Mouse (Mus musculus): Measurements from ENCODE around the gene Chd6.

The Chd6 gene

DNA sequence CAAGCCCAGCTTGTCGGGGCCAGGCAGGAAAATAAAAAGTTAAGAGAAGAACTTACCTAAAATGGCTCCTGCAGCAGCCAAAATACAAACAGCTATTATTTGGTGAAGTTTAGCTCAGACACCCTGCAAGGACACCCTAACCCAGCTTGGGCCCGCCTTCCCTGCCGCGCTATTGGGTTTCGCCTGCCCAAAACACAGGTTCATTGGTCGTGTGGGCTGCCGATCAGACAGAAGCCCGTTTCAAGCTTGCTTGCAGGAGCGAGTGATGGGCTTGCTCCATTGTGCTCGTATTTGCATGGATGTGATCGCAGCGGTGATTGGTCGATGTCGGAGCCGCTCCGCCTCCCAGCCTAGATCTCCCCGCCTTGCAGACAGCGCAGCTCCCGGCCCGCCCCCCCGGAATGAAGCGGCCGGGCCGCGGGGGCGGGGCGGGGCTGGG lies at the start of gene Chd6:
Chd6 (minus strand) TSS at position 143 of the 439 bp plus-strand sequence.
- peak; percentile 99 for DNase-seq

DNA sequence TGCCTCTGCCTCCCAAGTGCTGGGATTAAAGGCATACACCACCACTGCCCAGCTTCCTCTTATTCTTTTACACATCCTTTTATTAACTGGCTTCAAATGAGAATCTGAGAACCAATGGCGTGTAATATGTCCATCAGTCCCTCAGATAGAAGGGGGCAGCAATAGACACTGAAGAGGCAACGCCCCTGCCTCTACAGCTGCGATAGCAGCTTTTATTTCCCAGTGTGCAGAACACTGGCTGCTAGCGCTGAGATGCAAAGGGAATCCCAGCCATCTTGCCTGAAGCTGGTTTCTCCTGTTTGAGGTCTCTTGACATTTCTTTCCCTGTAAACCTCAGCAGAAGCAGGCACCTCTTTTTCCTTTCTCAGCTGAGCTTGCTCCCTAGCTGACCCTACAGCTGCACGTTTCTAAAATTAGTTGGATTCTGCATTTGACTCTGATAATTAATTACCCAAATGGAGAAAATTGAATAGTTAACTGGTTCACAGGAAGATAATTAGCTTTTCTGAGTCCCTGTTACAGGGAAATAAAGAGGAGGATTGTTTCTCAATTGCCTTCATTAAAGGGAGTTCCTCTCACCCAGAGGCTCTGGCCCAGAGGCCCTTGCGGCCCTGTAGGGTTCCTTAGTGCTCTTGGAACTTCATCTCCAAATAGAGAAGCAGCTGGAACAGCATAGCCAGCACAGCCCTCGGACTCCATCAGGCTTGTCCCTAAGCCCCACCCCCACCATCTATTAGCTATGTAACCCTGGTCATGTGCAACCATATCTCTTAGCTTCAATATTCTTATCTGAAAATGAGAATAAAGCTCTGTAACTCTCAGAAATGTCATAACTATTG lies 41.3 kb upstream of the Chd6 start:
- no peak for DNase-seq

DNA sequence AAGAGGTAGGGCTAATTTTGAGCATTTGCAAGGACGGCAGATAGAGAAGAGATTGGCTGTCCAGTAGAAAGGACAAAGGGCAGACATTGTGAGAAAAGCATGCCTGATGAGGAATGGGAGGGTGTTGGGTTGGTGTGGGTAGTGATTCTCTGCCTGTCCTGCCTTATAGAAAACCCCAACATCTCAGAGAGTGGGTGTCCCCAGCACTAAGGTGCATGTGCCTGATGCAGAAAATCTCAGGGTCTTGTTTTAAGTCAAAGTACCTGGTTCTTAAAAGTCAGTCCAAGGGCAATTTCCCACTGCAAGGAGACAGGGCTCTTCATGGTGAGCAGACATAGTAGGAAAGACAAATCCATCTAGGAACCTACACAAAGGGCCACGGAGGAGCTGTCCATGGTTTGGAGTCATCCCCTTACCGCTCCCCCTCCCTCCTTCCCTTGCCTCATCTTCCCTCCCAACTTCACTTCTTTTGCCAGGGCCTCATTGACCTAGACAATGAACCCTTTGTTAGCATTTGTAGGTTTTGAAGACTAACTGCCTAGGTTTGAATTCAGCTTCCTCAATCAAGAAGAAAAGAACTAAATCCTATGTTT lies 39.6 kb upstream of the Chd6 start:
- no peak for DNase-seq

DNA sequence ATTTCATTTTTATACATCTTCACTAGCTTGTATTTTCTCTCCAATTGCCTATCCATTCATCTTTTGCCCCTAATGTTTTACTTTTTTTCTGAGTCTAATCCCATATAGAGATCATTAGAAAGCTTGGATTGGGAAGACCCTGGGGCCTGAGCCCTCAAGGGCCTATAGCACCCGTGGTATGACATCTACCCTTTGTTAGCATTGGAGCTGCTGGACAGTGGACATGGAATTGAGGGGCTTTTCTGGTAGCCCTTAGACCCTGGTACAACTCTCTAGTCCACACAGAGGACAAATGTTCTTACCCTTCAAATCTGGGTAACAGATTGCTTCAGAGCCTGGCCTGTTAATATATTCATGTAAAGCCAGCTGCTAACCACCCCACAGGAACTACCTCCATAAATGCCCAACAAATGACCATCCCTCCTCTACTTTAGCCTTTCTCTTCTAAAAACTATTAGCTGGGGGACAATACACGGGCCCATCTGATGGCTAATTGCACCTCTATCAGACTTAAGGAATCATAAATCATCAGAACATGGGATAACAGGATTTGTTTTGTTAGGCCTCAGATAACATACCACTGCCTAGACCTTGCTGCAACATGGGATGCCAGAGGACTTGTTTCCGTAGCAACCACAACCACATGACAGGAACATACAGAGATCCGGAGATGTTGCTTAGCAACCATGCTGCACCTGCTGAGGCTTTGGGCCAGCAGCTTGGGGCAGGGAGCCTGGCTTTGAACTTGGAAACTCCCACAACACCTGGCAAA lies 39.0 kb upstream of the Chd6 start:
- peak; percentile 28 for DNase-seq

DNA sequence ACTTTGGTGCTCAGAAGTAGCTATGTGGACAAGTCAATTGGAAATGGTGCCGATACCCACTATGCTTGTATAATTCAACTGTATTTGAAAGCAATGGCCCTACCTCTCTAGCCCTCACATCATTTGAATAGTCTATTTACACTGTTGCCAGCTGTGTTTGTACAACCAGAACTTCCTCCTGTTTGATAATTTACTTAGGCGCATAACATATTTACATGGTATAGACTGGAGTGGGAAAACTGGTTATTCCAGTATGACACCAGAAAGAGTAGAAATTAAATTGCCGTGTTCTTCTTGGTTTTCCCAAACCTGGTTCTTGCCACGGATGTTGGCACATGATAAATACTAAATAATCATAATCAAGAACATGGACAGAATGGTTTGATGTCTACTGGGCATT lies 35.9 kb upstream of the Chd6 start:
- no peak for DNase-seq

DNA sequence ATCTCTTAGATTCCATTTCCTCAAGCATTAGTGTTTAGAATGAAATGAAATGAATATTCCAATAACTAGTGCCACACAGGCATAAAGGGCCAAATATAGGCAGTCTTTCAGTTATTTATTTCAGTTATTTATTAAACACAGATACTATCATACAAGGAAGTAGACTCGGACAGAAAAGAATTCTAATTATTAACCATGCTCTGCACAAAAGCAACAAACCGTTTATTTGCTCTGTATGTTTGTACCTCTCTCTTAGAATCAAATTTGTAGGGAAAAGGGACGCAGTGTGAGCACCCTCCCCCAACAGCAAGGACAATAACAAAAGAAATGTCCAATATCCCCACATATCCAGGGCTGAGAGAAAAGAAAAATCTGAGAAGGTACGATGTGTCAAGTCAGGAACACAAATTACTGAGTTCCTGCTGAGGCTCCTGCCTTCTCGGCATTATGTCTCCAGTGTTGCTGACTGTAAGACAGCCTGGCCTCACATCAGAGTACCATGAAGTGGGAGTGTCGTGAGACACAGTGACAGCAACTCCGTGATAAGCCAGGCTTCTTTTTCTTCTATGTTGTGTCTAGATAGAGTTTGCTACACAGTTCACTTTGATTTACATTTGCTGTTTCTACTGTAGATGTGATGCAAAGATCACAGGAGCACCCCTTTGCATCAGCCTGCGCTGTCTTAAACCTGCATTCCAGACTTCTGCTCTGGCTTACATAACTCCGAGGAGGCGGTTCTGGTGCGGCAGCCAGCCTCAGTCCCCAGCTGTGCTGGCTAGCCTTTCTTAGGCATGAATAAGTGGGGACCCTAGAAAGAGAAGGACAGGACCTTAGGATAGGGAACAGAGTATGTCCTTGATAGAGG lies 30.0 kb upstream of the Chd6 start:
- no peak for DNase-seq

DNA sequence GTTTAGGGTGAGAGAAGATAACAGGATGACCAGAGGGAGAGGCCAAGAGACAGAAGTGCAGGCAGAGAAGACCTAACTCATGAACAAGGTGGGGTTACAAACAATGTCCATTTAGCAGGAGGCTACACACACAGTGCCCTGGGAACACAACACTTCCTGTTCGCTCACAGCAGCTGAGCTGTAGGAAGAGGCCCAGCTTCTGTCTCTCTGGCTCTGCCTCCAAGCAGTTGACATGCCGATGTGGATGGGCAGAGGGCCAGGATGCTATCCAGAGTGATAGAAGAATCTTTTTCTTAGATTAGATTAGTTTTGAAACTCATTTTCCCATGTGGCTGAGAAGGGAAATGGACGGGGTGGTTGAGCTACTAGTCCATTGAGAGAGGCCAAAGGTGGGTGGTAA lies 28.1 kb upstream of the Chd6 start:
- DNase-seq: no peak

DNA sequence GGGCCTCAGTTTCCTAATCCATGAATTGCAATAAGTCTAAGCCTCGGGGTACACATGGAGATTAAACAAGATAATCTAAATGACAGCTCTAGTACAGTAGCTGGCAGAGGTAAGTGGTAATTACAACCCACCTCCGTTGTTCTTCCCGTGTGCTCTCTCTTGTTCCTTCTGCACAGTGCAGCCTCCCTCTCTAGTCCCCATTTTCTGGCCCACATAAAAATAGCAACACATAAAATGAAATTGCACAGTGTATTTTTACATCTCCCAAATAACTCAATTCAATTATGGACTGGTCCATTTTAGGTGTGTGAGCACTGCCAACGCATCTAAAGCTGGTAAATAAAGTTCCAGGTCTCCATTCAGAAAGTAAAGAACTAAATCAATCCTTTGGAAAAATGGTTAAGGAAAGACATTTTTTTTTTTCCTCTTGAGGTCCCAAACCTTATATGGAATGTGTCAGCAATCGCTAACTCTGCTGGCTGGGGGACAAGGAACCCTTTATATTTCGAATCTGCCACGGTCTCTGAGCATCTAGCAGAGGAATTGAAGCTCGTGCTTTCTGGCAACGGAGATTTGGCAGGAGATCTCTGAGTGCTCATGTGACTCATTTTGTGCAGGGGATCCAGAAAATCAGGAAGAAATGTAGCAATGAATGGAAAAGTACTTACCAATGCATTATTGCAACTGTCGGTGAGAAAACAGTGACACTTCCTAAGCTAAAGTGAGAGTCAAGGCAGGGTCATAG lies 19.7 kb upstream of the Chd6 start:
- DNase-seq: no peak

DNA sequence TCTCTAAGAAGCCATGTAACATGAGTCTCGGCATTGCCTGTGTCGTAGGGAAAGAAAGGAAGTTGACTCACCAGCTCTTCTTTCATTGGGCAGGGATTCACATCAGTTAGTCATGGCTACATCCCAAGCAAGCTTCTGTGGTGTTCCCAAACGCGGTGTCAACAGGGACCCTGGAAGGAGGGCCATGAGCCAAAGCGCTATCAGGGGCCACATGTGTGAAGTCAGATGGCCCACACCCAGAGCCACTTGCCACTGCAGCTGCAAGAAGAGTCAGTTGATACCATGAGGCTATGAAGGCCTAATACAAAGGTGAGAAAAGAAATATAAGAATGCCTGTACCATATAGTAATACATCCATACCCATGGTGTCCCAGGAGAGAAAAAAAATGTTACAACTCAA lies 3.1 kb upstream of the Chd6 start:
- DNase-seq: no peak

DNA sequence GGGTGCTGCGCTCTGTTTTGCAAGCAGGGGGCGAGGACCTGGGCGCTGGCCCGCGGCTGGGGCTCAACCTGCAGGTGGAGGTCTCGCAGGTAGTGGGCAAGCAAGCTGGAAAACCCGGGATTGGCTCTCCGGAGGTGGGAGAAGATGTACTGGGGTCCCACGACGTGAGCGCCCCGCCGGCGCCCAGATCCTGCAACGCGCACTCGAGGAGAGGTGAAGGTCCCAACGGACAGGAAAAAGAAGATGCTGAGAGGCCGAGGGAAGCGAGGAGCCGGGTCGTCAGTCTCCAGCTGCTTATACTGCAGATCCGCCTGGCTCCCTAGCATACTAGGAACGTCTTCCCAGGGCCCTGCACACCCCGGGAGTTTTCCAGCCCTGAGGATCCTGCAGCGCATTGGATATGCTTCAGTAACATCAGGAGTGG lies 535 bp upstream of the Chd6 start:
- DNase-seq: no peak

DNA sequence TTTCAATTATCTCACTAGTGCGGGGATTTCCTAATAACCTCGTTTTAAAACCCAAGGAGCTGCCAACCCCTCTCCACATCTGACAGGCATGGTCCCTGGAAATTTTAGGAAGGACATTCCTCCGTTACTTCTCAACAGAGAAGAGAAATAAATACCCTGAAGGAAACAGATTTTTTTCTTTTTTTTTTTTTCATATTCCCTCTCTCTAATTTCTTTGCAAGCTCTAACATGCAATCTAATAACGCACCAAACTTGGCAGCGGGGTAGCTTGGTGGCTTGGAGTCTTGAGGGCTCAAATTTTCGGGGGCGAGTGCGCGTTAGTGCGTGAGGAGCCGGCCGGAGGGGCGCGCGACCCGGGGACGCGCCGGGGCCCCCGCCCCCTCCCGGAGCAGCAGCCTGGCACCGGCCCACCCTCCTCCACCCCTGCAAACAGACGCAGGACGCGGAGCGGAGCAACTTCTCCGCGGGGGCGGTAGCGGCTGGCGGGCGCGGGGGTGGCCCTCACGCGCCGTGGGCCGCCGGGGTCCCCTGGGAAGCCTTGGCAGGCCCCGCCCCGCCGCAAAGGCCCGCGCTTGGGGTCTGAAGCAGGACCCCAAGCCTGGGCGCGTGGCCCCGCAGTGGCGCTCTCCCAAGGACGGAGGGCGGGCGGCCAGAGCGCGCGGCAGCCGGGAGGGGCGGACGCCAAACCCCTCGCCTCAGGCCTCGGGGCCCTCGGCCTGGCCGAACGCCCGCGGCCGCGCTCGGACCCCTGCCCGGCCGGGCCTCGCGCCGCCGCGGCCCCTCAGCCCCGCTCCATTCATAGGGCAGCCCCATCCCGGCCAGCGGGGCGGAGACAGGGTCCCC lies 569 bp downstream of the Chd6 start:
- DNase-seq: peak; percentile 63

DNA sequence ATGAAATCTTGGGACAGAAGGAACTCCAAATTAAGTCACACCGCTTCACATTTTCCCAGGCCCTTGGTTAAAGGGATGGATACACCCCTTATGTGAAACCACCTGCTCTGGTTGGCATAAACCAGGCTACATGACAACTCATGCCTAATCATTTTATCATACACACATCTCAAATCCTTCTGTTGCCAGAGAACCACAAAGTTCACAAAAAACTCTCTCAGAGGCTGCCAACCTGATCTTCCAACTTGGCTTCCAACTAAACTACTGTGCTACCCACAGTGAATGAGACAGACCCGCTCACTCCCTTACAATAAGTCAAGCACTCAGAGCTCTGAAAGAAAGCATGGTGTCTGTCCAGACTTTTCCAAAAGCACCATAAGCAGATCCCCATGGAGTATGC lies 1.6 kb downstream of the Chd6 start:
- no peak for DNase-seq

DNA sequence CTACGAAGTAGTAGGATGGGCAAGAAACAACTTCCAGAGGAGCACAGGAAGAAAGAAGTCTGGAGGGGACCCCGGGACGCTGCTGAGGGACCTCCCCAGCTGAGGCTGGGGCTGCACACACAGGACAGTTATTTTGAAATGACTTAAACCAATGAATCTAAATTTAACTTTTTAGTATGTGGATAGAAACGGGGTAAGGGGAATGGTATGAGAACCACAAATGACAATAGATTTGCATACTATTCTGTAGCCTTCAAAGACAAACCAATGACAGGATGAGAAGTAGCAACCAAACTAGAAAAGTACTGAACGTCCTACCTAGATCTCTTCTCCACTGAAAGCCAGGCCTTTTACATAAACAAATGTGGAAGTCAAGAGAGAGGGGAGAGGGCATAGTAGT lies 5.1 kb downstream of the Chd6 start:
- no peak for DNase-seq

DNA sequence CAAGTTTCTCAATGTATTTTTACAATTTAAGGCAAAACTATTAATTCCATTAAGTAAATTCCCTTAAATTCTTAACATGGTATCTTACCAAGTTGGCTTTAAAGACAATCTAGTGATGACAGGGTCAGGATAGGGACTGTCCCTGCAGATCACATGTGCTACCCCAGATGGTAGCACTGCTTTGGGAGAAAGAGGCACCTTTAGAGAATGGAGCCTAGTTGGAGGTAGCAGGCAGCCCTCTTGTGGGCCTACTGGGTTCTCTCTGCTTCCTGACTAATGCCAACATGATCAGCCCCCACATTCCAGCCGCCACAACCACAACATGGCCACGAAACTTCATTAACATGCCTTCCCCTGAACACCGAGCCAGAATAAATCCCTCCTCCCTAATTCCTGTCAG lies 6.8 kb downstream of the Chd6 start:
- DNase-seq: no peak

DNA sequence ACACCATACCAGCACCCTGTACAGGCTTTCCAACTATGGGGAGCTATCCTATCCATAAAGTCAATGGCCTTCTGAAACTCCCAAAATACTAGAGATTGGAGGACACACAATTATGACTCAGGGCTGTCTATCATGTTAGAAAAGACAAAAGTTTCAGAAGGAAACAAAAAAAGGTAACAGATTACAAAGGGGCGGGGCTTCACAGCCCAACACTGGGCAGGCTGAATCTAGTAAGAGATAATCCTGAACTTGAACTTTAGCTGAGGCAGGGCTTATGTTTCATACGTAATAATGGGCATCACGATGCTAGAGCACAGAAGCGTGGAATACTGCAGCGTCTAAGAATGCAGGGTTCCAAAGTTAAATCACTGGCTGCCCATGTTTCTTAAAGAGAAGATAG lies 11.1 kb downstream of the Chd6 start:
- no peak for DNase-seq

DNA sequence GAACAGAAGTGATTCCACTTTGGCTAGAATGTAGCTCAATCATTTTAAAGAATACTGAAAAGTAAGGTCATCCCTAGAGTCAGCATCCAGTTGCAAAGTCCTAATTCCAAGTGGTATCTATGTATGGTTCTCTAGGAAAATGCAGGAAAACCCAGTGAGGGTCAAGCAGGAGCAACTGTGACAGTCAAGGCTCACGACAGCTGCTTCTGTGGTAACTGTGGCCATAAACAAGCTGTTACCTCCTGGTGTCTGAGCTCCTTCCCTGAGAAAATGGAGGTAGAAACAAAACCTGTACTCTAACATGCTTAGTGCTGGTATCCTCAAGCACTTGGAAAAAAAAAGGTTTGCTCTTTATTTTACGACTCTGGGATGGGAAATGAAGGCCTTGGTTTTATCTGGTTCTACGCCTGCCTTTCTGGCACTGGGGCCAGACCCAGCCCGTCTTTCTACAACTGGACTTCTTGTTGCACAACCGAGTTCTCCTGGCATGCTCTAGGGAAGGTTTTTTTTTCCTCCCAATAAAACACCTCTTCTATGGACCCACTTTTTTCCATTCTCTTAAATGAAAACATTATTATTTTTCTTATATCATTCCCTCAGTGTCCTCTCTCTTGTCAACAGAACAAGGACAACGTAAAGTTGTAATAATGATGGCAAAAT lies 18.0 kb downstream of the Chd6 start:
- no peak for DNase-seq

DNA sequence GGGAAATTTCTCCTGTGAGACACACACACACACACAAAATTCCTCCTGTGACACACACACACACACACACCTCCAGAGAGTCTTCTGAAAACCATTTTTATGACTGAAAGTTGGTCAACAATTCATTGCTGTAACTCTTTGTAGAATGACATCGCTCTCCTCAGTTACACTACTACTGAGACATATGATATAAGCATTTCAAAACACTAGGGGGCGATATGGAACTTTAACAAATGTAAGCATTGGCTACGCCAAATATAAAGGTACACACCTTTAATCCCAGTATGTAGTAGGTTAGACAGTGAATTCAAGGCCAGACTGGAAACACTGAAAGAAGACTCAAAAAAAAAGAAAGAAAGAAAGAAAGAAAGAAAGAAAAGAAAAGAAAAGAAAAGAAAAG lies 18.7 kb downstream of the Chd6 start:
- DNase-seq: no peak

DNA sequence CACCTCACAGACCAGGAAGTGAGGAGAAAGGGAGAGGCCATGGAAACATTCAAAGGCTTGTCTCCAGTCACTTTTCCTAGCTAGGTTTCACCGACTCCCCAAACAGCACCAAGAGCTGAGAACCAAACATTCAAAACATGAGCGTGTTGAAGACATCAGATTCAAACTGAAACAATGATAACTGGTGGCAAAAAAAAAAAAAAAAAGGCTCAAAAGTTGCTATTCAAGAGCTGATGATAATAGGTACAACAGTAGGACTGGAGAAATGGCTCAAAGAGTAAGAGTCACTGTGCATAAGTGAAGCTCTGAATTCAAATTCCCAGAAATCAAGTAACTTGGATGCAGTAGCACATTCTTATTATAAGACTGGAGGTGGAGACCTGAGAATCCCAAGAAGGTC lies 30.3 kb downstream of the Chd6 start:
- no peak for DNase-seq

DNA sequence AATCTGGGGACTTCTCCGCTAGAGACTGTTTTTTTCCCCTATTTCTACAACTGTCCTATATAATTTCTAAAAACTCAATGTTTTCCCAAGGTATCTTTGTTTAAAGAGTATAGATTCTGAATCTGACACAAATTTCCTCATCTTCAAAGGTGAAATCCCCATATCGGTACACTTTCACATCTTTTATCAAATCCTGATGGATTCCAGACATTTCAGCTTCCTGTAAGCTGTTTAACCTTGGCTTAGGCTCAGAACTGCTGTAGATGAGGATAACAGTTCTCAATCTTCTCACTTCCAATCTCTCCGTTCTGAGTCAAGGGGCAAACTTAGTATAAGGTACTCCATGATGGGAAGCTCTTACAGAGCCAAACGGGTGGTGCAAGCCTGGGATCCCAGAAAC lies 32.6 kb downstream of the Chd6 start:
- no peak for DNase-seq

DNA sequence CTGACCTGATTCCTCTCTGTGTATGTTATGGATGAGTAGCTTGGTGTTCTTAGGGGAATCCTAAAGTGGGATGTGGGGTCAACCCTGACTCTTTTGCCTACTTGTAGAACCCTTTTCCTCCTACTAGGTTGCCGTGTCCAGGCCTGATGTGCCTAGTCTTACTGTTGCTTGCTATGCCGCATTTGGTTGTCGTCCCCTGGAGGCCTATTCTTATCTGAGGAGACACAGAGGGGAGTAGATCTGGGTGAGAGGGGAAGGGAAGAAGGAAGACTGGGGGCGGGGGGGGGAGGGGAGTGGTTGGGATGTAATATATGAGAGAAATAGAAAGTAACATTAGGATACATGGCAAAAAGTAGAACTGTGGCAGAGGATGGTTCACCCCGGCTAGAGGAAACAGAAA lies 33.3 kb downstream of the Chd6 start:
- DNase-seq: no peak

All from thymus, postnatal 25 days (tissue).